Mouse (Mus musculus) CD8-positive naive resting alpha-beta T cell, adult 2 months (primary cell): Measurements from ENCODE around the gene Ces1e.
"Not testable (repeated sequence)": the region's sequence is repeated elsewhere in the genome, so short reads cannot be mapped to it uniquely, and the experiment has no call there.

ENCODE experiments used
- DNase-seq, 2 experiments: peaks; one replicate each; pipeline ENCODE4 v3.0.0; 2022; ENCODE audit warnings: low read depth in 2 of 2, low spot score in 2 of 2

Ces1e gene

GRCm38 (mm10) chr8:93229446-93229845, at the start of gene Ces1e:
Ces1e (minus strand) TSS chr8:93229619.
- DNase-seq: no peak

GRCm38 (mm10) chr8:93278176-93278805, 48.9 kb upstream of the Ces1e start:
- DNase-seq: no peak

- DNase-seq: no peak
Measured at GRCm38 (mm10) chr8:93274609-93275008, 45.2 kb upstream of the Ces1e start.

GRCm38 (mm10) chr8:93273321-93273720, 43.9 kb upstream of the Ces1e start:
- no peak for DNase-seq

- no peak for DNase-seq
Measured at GRCm38 (mm10) chr8:93272686-93273085, 43.3 kb upstream of the Ces1e start.

GRCm38 (mm10) chr8:93261436-93261835, 32.0 kb upstream of the Ces1e start:
- no peak for DNase-seq

- no peak for DNase-seq
Measured at GRCm38 (mm10) chr8:93252400-93252925, 23.0 kb upstream of the Ces1e start.

- no peak for DNase-seq
Measured at GRCm38 (mm10) chr8:93246057-93246456, 16.6 kb upstream of the Ces1e start.

- DNase-seq: no peak
Measured at GRCm38 (mm10) chr8:93239884-93240283, 10.5 kb upstream of the Ces1e start.

- no peak for DNase-seq
Measured at GRCm38 (mm10) chr8:93235681-93236080, 6.3 kb upstream of the Ces1e start.

GRCm38 (mm10) chr8:93234706-93235105, 5.3 kb upstream of the Ces1e start:
- DNase-seq: no peak

- no peak for DNase-seq
Measured at GRCm38 (mm10) chr8:93234068-93234467, 4.6 kb upstream of the Ces1e start.

GRCm38 (mm10) chr8:93228673-93229370, 597 bp downstream of the Ces1e start:
- DNase-seq: no peak

- not testable (repeated sequence) for DNase-seq
Measured at GRCm38 (mm10) chr8:93226471-93226870, 2.9 kb downstream of the Ces1e start.

GRCm38 (mm10) chr8:93221896-93222295, 7.5 kb downstream of the Ces1e start:
- DNase-seq: no peak

- DNase-seq: no peak
Measured at GRCm38 (mm10) chr8:93217867-93218266, 11.6 kb downstream of the Ces1e start.

- no peak for DNase-seq
Measured at GRCm38 (mm10) chr8:93217375-93217774, 12.0 kb downstream of the Ces1e start.

GRCm38 (mm10) chr8:93211091-93211490, 18.3 kb downstream of the Ces1e start:
- DNase-seq: no peak

- DNase-seq: not testable (repeated sequence)
Measured at GRCm38 (mm10) chr8:93199146-93199545, 30.3 kb downstream of the Ces1e start.

GRCm38 (mm10) chr8:93197685-93198525, 31.5 kb downstream of the Ces1e start, which contains the start of gene Ces1d:
Ces1d (minus strand) TSS chr8:93197838.
- DNase-seq: no peak

- no peak for DNase-seq
Measured at GRCm38 (mm10) chr8:93196436-93196835, 33.0 kb downstream of the Ces1e start.
